Mouse (Mus musculus) forebrain, embryonic 10.5 days (tissue): ENCODE results near the gene Rprd1b. TPM values are rescaled to one million over a fixed set of nuclear protein-coding genes. Genes with fewer than 3 reads are reported as not detected.

Experiments used
- DNase-seq: peaks from one replicate; pipeline ENCODE4 v3.0.0-alpha.2; 2017; ENCODE audit warnings: low spot score; ENCODE audit errors: extremely low spot score
- H3K27ac ChIP-seq: fragments of 300-500 bp; sonication (generic); 2 replicates; pipeline ENCODE4 v1.5.1; 2016; ENCODE audit warnings: mild to moderate bottlenecking
- H3K27me3 ChIP-seq: fragments of 300-500 bp; sonication (generic); 2 replicates; pipeline ENCODE4 v1.6.1; 2016; ENCODE audit warnings: mild to moderate bottlenecking; ENCODE audit not compliant: poor library complexity, severe bottlenecking
- H3K36me3 ChIP-seq: fragments of 300-500 bp; sonication (generic); replicated peaks from 2 replicates; pipeline ENCODE4 v1.6.1; 2016; ENCODE audit warnings: mild to moderate bottlenecking, moderate library complexity
- H3K4me1 ChIP-seq: fragments of 300-500 bp; sonication (generic); 2 replicates; pipeline ENCODE4 v1.6.1; 2016
- H3K4me3 ChIP-seq: fragments of 300-500 bp; sonication (generic); 2 replicates; pipeline ENCODE4 v1.5.1; 2016; ENCODE audit warnings: mild to moderate bottlenecking, moderate library complexity
- H3K9me3 ChIP-seq: fragments of 300-500 bp; sonication (generic); 2 replicates; pipeline ENCODE4 v1.6.1; 2016; ENCODE audit warnings: mild to moderate bottlenecking, moderate library complexity
- WGBS: fragments of 180-500 bp; shearing (Covaris S2); methylation state at CpG from one replicate; pipeline ENCODE4 v1.1.7; 2016; 5-methylcytosine and 5-hydroxymethylcytosine counted together
- polyA plus RNA-seq: library from polyadenylated mRNA; unstranded; fragments of >200 nt; fragmentation: Nextera tagmentation; extraction: Ambion mirVana; gene quantifications from 2 replicates; pipeline ENCODE4 v1.2.1, GENCODE M21; 2016

The Rprd1b gene
- polyA plus RNA-seq, 1 experiment from 2014 or later, result 59.3 TPM

DNA sequence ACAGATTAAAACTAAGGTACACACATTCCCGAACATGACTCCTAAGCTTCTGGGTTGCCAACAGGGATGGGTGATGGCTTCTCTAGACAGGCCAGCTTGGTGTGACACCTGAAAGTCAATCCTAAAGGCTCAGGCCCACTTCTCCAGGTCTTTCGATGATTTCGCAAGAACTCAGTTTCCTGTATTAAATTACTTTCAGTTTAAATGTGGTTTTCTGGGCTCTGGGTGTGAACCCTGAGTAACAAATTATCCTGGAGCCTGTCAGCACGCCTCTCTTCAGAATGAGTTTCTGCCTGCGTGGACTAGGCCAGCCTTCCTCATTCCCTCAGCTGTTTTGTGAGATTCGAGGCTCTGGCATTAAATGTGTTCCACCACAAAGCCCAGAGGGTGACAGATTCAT is 134.7 kb downstream of the Rprd1b start:
- Histone ChIP-seq H3K36me3 (no peaks in the 10 kb centered on the region), H3K4me1 (peaks cover 19% of the 10 kb centered on the region), H3K27ac (no peak overlapping the region), H3K27me3 (no peaks in the 10 kb centered on the region), H3K4me3 (no peak overlapping the region), H3K9me3 (no peaks in the 10 kb centered on the region)
- WGBS, result 89% methylated on average over 6 of the region's 6 CpGs
- DNase-seq, result no peak

DNA sequence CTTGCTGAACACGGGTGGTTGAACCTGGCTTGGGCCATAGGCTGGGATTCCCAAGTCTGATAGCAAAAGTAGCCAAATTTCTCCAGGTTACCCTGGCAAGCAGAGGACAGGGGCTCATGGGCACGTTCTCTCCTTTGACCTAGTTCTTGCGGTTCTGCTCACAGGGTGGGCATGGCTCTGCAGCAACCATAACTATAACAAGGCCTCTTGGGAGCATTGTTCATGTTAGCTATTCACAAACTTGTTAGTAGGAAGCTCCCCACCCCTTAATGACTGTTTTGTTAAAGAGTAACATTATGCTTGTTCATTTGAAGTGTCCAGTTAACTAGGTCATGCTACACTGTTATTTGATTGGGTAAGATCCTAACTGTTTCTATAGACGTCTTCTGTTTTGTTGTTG is 137.5 kb downstream of the Rprd1b start:
- H3K36me3 ChIP-seq, result no peaks in the 10 kb centered on the region
- no peak overlapping the region for H3K4me3 ChIP-seq
- no peak overlapping the region for H3K27ac ChIP-seq
- no peaks in the 10 kb centered on the region for H3K9me3 ChIP-seq
- no peaks in the 10 kb centered on the region for H3K27me3 ChIP-seq
- no peak for DNase-seq
- WGBS, result 91% methylated on average over 4 of the region's 4 CpGs
- peaks cover 15% of the 10 kb centered on the region for H3K4me1 ChIP-seq

DNA sequence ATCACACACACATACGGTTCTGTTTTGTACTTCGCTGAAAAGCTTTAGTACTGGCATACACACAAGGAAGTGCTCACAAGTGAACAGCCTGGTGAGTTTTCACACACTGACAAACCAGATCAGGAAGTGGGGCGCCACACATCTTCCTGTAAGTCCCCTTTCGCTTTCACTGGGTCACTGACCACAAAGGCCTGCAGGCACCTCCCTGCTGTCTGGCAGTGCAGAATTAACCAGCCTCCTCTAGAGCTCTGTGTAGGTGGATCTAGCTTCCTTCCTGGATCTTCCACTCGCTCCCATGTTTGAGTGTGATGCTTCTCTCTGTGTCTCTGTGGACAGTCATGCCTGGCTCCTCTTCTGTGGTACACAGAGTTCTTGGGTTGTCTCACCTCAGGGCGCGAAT is 138.3 kb downstream of the Rprd1b start:
- Histone ChIP-seq H3K36me3 (no peaks in the 10 kb centered on the region), H3K9me3 (no peaks in the 10 kb centered on the region), H3K4me3 (no peak overlapping the region), H3K27me3 (no peaks in the 10 kb centered on the region), H3K4me1 (peaks cover 15% of the 10 kb centered on the region), H3K27ac (no peak overlapping the region)
- DNase-seq, result no peak
- WGBS, result 82% methylated on average over 7 of the region's 7 CpGs

DNA sequence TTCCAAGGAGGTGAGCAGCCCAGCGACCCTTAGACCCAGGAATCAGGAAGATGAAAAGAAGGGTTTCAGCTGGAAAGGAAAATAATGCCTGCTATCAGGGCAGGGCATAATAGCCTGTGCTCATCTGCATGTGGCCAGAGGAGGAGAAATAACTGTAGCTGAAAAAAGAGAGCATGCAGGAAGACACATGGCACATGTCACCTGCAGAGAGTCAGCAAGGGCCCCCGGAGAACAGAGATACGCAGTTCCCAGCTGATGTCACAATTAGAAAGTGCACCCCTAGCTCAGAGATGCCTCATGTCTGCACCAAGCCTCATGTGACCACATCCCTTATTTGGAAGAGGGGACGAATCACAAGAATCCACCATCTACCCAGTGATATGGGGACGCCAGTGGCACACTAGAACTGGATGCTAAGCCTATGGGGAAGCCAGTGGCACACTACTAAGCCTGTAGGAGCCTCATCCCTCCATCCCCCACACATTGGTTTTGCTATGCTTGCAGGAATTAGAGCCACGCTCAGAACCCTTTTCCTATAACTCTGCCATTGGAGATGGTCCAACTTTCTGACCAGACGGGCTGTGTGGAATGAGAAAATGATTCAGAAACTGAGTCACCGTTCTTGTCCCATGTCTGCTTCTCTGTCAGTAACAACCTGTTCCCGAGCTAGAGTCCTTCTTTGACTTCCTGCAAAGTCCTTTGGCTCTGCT is 139.4 kb downstream of the Rprd1b start:
- Histone ChIP-seq H3K36me3 (no peaks in the 10 kb centered on the region), H3K9me3 (no peaks in the 10 kb centered on the region), H3K27ac (no peak overlapping the region), H3K4me1 (peaks cover 15% of the 10 kb centered on the region), H3K4me3 (no peak overlapping the region), H3K27me3 (no peaks in the 10 kb centered on the region)
- no peak for DNase-seq
- WGBS, result 84% methylated on average over 9 of the region's 9 CpGs

- no peaks in the 10 kb centered on the region for H3K27me3 ChIP-seq
- no peak overlapping the region for H3K4me3 ChIP-seq
- H3K4me1 ChIP-seq, result peaks cover 15% of the 10 kb centered on the region
- H3K36me3 ChIP-seq, result no peaks in the 10 kb centered on the region
- DNase-seq, result no peak
- H3K27ac ChIP-seq, result no peak overlapping the region
- no peaks in the 10 kb centered on the region for H3K9me3 ChIP-seq
- WGBS, result 77% methylated on average over 8 of the region's 8 CpGs
Observed at GRCm38 (mm10) chr2:158168741-158169211, 140.5 kb downstream of the Rprd1b start.

- Histone ChIP-seq H3K9me3 (no peaks in the 10 kb centered on the region), H3K36me3 (no peaks in the 10 kb centered on the region), H3K27me3 (no peaks in the 10 kb centered on the region), H3K4me1 (peaks cover 15% of the 10 kb centered on the region), H3K4me3 (no peak overlapping the region), H3K27ac (no peak overlapping the region)
- WGBS, result 84% methylated on average over 6 of the region's 6 CpGs
- DNase-seq, result no peak
Observed at GRCm38 (mm10) chr2:158169351-158169750, 141.1 kb downstream of the Rprd1b start.

- 93% methylated on average over 7 of the region's 7 CpGs for WGBS
- Histone ChIP-seq H3K4me1 (peaks cover 15% of the 10 kb centered on the region), H3K4me3 (no peak overlapping the region), H3K27ac (no peak overlapping the region), H3K27me3 (no peaks in the 10 kb centered on the region), H3K9me3 (no peaks in the 10 kb centered on the region), H3K36me3 (no peaks in the 10 kb centered on the region)
- DNase-seq, result no peak
Observed at GRCm38 (mm10) chr2:158169771-158170170, 141.5 kb downstream of the Rprd1b start.

GRCm38 (mm10) chr2:158170394-158170793 is 142.1 kb downstream of the Rprd1b start:
- no peak for DNase-seq
- no peak overlapping the region for H3K27ac ChIP-seq
- peaks cover 18% of the 10 kb centered on the region for H3K4me1 ChIP-seq
- H3K27me3 ChIP-seq, result 0 out of 2 replicates have a peak, but pooled peaks cover 4% of the 10 kb centered on the region
- no peaks in the 10 kb centered on the region for H3K9me3 ChIP-seq
- H3K4me3 ChIP-seq, result no peak overlapping the region
- WGBS, result 79% methylated on average over 2 of the region's 2 CpGs
- H3K36me3 ChIP-seq, result no peaks in the 10 kb centered on the region

DNA sequence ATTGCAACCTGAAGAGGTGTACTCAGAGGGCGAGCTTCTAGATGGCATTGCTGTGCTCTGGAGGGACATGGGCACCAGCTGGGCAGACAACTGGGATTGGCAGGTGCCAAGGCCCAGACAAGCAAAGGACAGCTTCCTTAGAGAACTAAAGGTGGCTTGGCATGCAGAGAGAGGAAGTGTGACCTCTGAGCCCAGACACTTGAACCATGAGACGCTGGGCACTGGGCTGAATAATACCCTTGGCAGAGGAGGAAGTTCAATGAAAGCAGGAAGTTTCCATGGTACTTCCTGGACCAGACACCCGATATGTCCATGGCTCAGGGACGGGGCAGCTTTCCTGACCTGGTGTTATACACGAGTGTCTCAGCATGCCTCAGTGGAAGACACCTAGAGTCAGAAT is 146.1 kb downstream of the Rprd1b start:
- Histone ChIP-seq H3K27me3 (peaks cover 11% of the 10 kb centered on the region), H3K27ac (no peak overlapping the region), H3K4me3 (no peak overlapping the region), H3K36me3 (no peaks in the 10 kb centered on the region), H3K9me3 (no peaks in the 10 kb centered on the region), H3K4me1 (peaks cover 37% of the 10 kb centered on the region)
- WGBS, result 82% methylated on average over 5 of the region's 5 CpGs
- DNase-seq, result no peak

DNA sequence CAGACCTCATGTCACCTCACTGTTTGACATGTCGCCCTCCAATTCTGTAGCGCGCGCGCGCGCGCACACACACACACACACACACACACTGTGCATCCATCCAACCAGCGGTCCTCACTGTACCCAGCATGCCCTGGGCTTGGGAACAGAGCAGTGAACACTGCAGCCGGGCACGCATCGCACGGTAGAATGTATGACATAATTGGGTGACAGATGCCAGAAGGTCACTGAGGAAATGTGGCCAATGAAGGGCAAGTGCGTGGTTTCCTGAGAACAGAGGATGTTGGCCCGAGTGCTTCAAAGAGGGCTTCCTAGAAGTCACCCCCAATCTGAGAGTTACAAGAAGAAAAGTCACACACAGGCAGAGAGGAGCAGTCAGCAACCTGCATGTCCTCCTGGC is 146.7 kb downstream of the Rprd1b start:
- Histone ChIP-seq H3K9me3 (no peaks in the 10 kb centered on the region), H3K36me3 (no peaks in the 10 kb centered on the region), H3K27ac (no peak overlapping the region), H3K4me1 (peaks cover 39% of the 10 kb centered on the region), H3K27me3 (peaks cover 16% of the 10 kb centered on the region), H3K4me3 (no peak overlapping the region)
- no peak for DNase-seq
- 94% methylated on average over 15 of the region's 15 CpGs for WGBS

GRCm38 (mm10) chr2:158175433-158175832 is 147.1 kb downstream of the Rprd1b start:
- DNase-seq, result no peak
- 85% methylated on average over 3 of the region's 3 CpGs for WGBS
- Histone ChIP-seq H3K4me1 (peaks cover 39% of the 10 kb centered on the region), H3K36me3 (no peaks in the 10 kb centered on the region), H3K4me3 (no peak overlapping the region), H3K27me3 (peaks cover 21% of the 10 kb centered on the region), H3K9me3 (no peaks in the 10 kb centered on the region), H3K27ac (no peak overlapping the region)

DNA sequence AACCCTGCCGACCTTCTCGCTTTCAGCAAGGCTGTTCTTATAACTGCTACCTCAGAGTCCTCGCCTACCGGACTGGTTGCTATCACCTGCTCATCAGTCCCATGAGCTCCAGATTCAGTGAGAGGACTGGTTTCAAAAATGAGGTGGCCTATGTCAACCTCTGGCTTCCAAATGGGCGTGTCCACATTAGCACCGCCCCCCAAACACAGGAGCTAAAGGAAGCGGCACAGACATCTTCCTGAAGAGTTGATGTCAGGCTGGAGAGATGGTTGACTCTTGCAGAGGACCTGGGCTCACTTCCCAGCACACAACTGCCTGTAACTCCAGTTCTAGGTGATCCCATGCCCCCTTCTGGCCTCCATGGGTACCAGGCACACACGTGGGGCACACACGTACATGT is 148.5 kb downstream of the Rprd1b start:
- Histone ChIP-seq H3K27ac (peak overlapping the region; percentile 40; the same call in 1 of the 2 replicates), H3K36me3 (no peaks in the 10 kb centered on the region), H3K4me1 (peaks cover 39% of the 10 kb centered on the region), H3K9me3 (no peaks in the 10 kb centered on the region), H3K4me3 (no peak overlapping the region), H3K27me3 (peaks cover 23% of the 10 kb centered on the region)
- 89% methylated on average over 9 of the region's 9 CpGs for WGBS
- DNase-seq, result no peak

- 40% methylated on average over 3 of the region's 3 CpGs for WGBS
- H3K4me3 ChIP-seq, result no peak overlapping the region
- peaks cover 39% of the 10 kb centered on the region for H3K4me1 ChIP-seq
- H3K9me3 ChIP-seq, result no peaks in the 10 kb centered on the region
- peaks cover 23% of the 10 kb centered on the region for H3K27me3 ChIP-seq
- H3K36me3 ChIP-seq, result no peaks in the 10 kb centered on the region
- no peak overlapping the region for H3K27ac ChIP-seq
- no peak for DNase-seq
Observed at GRCm38 (mm10) chr2:158177574-158177973, 149.3 kb downstream of the Rprd1b start.
